Mouse (Mus musculus) left cerebral cortex, adult 2 months (tissue): ENCODE results near the gene Ror2. TPM values are rescaled to one million over a fixed set of nuclear protein-coding genes. Genes with fewer than 3 reads are reported as not detected.

Experiments
- DNase-seq, 2 experiments: peaks; one replicate each; pipeline ENCODE4 v3.0.0; 2021 to 2022; ENCODE audit warnings: low spot score in 2 of 2, mixed read lengths in 1 of 2; ENCODE audit errors: extremely low spot score in 1 of 2
- H3K27ac ChIP-seq: fragments of 200-600 bp; 2 replicates; pipeline ENCODE4 v1.8.1; 2022
- H3K4me3 ChIP-seq: fragments of 200-600 bp; 2 replicates; pipeline ENCODE4 v1.8.1; 2022
- CTCF ChIP-seq: fragments of 200-600 bp; IDR thresholded peaks from 2 replicates; pipeline ENCODE4 v1.8.1; 2022; ENCODE audit warnings: antibody characterized with exemption, mild to moderate bottlenecking, moderate library complexity
- intact Hi-C: fragments of 180-260 bp; cut with DNase I; formaldehyde crosslinking; loops from one replicate; pipeline ENCODE4 v1.15.1; 2025
- total RNA-seq, 2 experiments: library from RNA; stranded (reverse); gene quantifications; 2 replicates each; pipeline ENCODE4 v1.2.3; 2021

Ror2 gene
- total RNA-seq, 2 experiments from 2014 or later, result 1.0 to 1.4 TPM

GRCm38 (mm10) chr13:53268541-53268940 is 17.4 kb downstream of the Ror2 start:
- TF ChIP-seq CTCF, result no peak
- Histone ChIP-seq H3K4me3 (no peak overlapping the region), H3K27ac (no peak overlapping the region)
- intact Hi-C loops, result no loop called here
- no peak for DNase-seq

- no peak for DNase-seq
- Histone ChIP-seq H3K27ac (no peak overlapping the region), H3K4me3 (no peak overlapping the region)
- TF ChIP-seq CTCF, result no peak
- intact Hi-C loops, result no loop called here
Measured at GRCm38 (mm10) chr13:53267849-53268248, 18.1 kb downstream of the Ror2 start.

- H3K27ac ChIP-seq, result no peak overlapping the region
- intact Hi-C loops, result no loop called here
- TF ChIP-seq CTCF, result no peak
- DNase-seq, result no peak
- no peak overlapping the region for H3K4me3 ChIP-seq
Measured at GRCm38 (mm10) chr13:53267155-53267554, 18.8 kb downstream of the Ror2 start.

- no peak for TF ChIP-seq CTCF
- H3K27ac ChIP-seq, result no peak overlapping the region
- intact Hi-C loops, result no loop called here
- DNase-seq, result no peak
- no peak overlapping the region for H3K4me3 ChIP-seq
Measured at GRCm38 (mm10) chr13:53266543-53266951, 19.4 kb downstream of the Ror2 start.

GRCm38 (mm10) chr13:53264896-53265295 is 21.0 kb downstream of the Ror2 start:
- TF ChIP-seq CTCF, result no peak
- intact Hi-C loops, result no loop called here
- DNase-seq, result no peak
- Histone ChIP-seq H3K27ac (no peak overlapping the region), H3K4me3 (no peak overlapping the region)

- intact Hi-C loops, result no loop called here
- no peak overlapping the region for H3K27ac ChIP-seq
- DNase-seq, result no peak
- TF ChIP-seq CTCF, result no peak
- no peak overlapping the region for H3K4me3 ChIP-seq
Measured at GRCm38 (mm10) chr13:53262509-53263250, 23.2 kb downstream of the Ror2 start.

- intact Hi-C loops, result no loop called here
- DNase-seq, result no peak
- H3K4me3 ChIP-seq, result no peak overlapping the region
- no peak overlapping the region for H3K27ac ChIP-seq
- no peak for TF ChIP-seq CTCF
Measured at GRCm38 (mm10) chr13:53261106-53261771, 24.7 kb downstream of the Ror2 start.

GRCm38 (mm10) chr13:53258943-53259342 is 27.0 kb downstream of the Ror2 start:
- intact Hi-C loops, result no loop called here
- DNase-seq, result no peak
- Histone ChIP-seq H3K27ac (no peak overlapping the region), H3K4me3 (no peak overlapping the region)
- no peak for TF ChIP-seq CTCF

- intact Hi-C loops, result no loop called here
- no peak for TF ChIP-seq CTCF
- no peak for DNase-seq
- Histone ChIP-seq H3K4me3 (no peak overlapping the region), H3K27ac (no peak overlapping the region)
Measured at GRCm38 (mm10) chr13:53258497-53258896, 27.4 kb downstream of the Ror2 start.

GRCm38 (mm10) chr13:53253255-53253654 is 32.7 kb downstream of the Ror2 start:
- no peak for DNase-seq
- intact Hi-C loops, result no loop called here
- no peak overlapping the region for H3K4me3 ChIP-seq
- TF ChIP-seq CTCF, result no peak
- no peak overlapping the region for H3K27ac ChIP-seq

GRCm38 (mm10) chr13:53248586-53249401 is 37.1 kb downstream of the Ror2 start:
- Histone ChIP-seq H3K4me3 (no peak overlapping the region), H3K27ac (no peak overlapping the region)
- no peak for TF ChIP-seq CTCF
- intact Hi-C loops, result no loop called here
- peak in 1 of 2 experiments; percentile 17 for DNase-seq

GRCm38 (mm10) chr13:53248080-53248479 is 37.8 kb downstream of the Ror2 start:
- DNase-seq, result no peak
- TF ChIP-seq CTCF, result no peak
- no peak overlapping the region for H3K27ac ChIP-seq

More at GRCm38 (mm10) chr13:53248080-53248479, 37.8 kb downstream of the Ror2 start:
- intact Hi-C loops, result no loop called here
- no peak overlapping the region for H3K4me3 ChIP-seq
